ENCODE assay signal across 9 mouse cellular contexts in genomic region chr3:138431835-138432234, GRCm38 (mm10). TPM values are rescaled to one million over a fixed set of nuclear protein-coding genes. Genes with fewer than 3 reads are reported as not detected.
DNase-seq lines count a peak whose midpoint lies in the region; ATAC-seq and TF ChIP-seq lines count a peak whose summit lies in the region.
"Had no signal": no experiment of that assay in that cellular context is flagged by ENCODE, and none has a peak within 500 bp of the region (broad histone marks: within the 10 kb centered on the region; RNA-seq: fewer than 3 reads in every experiment).

No protein-coding gene starts in this region.

- H3K4me2 ChIP-seq in midbrain, embryonic 16.5 days (ENCODE audit: low read length), result no peak overlapping the region
- H3K4me2 ChIP-seq: heart, embryonic 13.5 days; limb, embryonic 12.5 days had no signal

- no peaks in the 10 kb centered on the region for H3K27me3 ChIP-seq in midbrain, embryonic 16.5 days (ENCODE audit: control insufficient read depth, insufficient read depth, low read depth, low read length)
- H3K27me3 ChIP-seq: heart, embryonic 13.5 days; limb, embryonic 12.5 days had no signal

- no peaks in the 10 kb centered on the region for H3K4me1 ChIP-seq in midbrain, embryonic 16.5 days (ENCODE audit: control insufficient read depth, insufficient read depth, low read length)
- H3K4me1 ChIP-seq: heart, embryonic 13.5 days; limb, embryonic 12.5 days had no signal

- peak; percentile 58; the same call in 1 of the 2 replicates for ATAC-seq in midbrain, embryonic 16.5 days

- DNase-seq in layer of hippocampus, adult 2 months (ENCODE audit: low spot score in 2 of 2), result peak in 1 of 2 experiments; percentile 39
- no peak for DNase-seq in layer of hippocampus, postnatal 10 days (ENCODE audit: low spot score in 2 of 2)
- peak; percentile 73 for DNase-seq in NIH3T3 (ENCODE audit: low read depth)
- peak; percentile 57 for DNase-seq in embryo, embryonic 11 days
- DNase-seq in adrenal gland, adult 18-20 months (ENCODE audit: low spot score in 2 of 2), result no peak
- DNase-seq in yolk sac, embryonic 10.5 days (ENCODE audit: low spot score), result no peak

- H3K4me3 ChIP-seq in layer of hippocampus, adult 2 months, result no peak overlapping the region
- H3K4me3 ChIP-seq in midbrain, embryonic 16.5 days (ENCODE audit: low read depth, low read length), result no peak overlapping the region
- H3K4me3 ChIP-seq: heart, embryonic 13.5 days; limb, embryonic 12.5 days had no signal

- H3K36me3 ChIP-seq in midbrain, embryonic 16.5 days (ENCODE audit: control insufficient read depth, insufficient read depth, low read length), result no peaks in the 10 kb centered on the region
- H3K36me3 ChIP-seq: heart, embryonic 13.5 days; limb, embryonic 12.5 days had no signal

- WGBS in midbrain, embryonic 16.5 days, result 70% methylated on average over 2 of the region's 2 CpGs

- H3K9me3 ChIP-seq in midbrain, embryonic 16.5 days (replicated peaks; ENCODE audit: control insufficient read depth, low read length, poor library complexity, severe bottlenecking), result no peaks in the 10 kb centered on the region
- H3K9me3 ChIP-seq: limb, embryonic 12.5 days had no signal

- H3K9ac ChIP-seq in midbrain, embryonic 16.5 days (ENCODE audit: low read depth, low read length), result no peak overlapping the region
- H3K9ac ChIP-seq: heart, embryonic 13.5 days; limb, embryonic 12.5 days had no signal

- peak; percentile 81 for TF ChIP-seq CTCF in layer of hippocampus, adult 2 months (conservative IDR thresholded peaks at IDR 0.05)

- H3K27ac ChIP-seq in layer of hippocampus, adult 2 months, result no peak overlapping the region
- H3K27ac ChIP-seq in midbrain, embryonic 16.5 days (ENCODE audit: low read length), result no peak overlapping the region
- H3K27ac ChIP-seq: heart, embryonic 13.5 days; limb, embryonic 12.5 days had no signal

RNA-seq across cellular contexts. Expression of gene Adh5, which starts 11.1 kb away (rescaled TPM):
- total RNA-seq in layer of hippocampus, adult 2 months (2021), result 10 to 100 TPM; 69.6 to 70.8 TPM
- total RNA-seq in layer of hippocampus, postnatal 10 days (2021), result 10 to 100 TPM; 89.4 to 93.7 TPM
- polyA plus RNA-seq in midbrain, embryonic 16.5 days (2015; fragmentation: Nextera tagmentation; extraction: Ambion mirVana), result 192 and 203 TPM in 2 replicates
- 100 to 1,000 TPM; 139 to 209 TPM for total RNA-seq in adrenal gland, adult 18-20 months (2021)

RNA-seq across cellular contexts. Expression of gene Adh4, which starts 16.6 kb away (rescaled TPM):
- total RNA-seq in layer of hippocampus, adult 2 months (2021), result not detected
- total RNA-seq in layer of hippocampus, postnatal 10 days (2021), result not detected
- polyA plus RNA-seq in midbrain, embryonic 16.5 days (2015; fragmentation: Nextera tagmentation; extraction: Ambion mirVana), result not detected in 2 replicates
- 1 to 10 TPM in 1 of 2 experiments, under 1 TPM in 1; 0.80 to 2.3 TPM for total RNA-seq in adrenal gland, adult 18-20 months (2021)
- polyA plus RNA-seq: heart, embryonic 13.5 days; limb, embryonic 12.5 days had no signal

RNA-seq across cellular contexts. Expression of gene Metap1, which starts 57.5 kb away (rescaled TPM):
- 10 to 100 TPM; 43.8 to 46.0 TPM for total RNA-seq in layer of hippocampus, adult 2 months (2021)
- 10 to 100 TPM; 51.7 to 54.1 TPM for total RNA-seq in layer of hippocampus, postnatal 10 days (2021)
- polyA plus RNA-seq in midbrain, embryonic 16.5 days (2015; fragmentation: Nextera tagmentation; extraction: Ambion mirVana), result 49.2 and 50.2 TPM in 2 replicates
- total RNA-seq in adrenal gland, adult 18-20 months (2021), result 10 to 100 TPM; 51.9 to 61.6 TPM

Comparison
In these comparisons a context has a peak if more than half of its experiments do, and no peak if none do; other contexts are left out.
1. DNase-seq: peak in NIH3T3 (single experiment) and embryo, embryonic 11 days (single experiment); none in layer of hippocampus, postnatal 10 days (0 of 2), adrenal gland, adult 18-20 months (0 of 2) and yolk sac, embryonic 10.5 days (single experiment).